ENCODE assay signal across 10 mouse cellular contexts in the genomic region with DNA sequence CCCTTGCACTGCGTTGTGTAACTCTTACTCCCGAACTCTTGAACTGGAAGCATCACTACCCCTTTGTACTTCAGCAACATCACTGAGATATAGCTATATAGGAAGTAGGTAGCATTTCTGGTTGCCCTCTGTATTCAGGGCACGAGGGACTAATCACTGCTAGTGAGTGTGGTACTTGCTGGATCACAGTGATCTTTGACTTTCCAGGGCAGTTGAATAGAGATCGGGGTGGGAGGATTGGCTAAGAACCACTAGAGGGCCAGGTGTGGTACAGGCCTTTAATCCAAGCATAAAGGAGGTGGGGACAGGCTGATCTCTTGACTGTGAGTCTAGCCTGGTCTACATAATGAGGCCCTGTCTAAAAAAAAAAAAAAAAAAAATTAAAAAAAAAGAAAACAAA. TPM values are rescaled to one million over a fixed set of nuclear protein-coding genes. Genes with fewer than 3 reads are reported as not detected.
DNase-seq lines count a peak whose midpoint lies in the region; TF ChIP-seq lines count a peak whose summit lies in the region.
"Had no signal": no experiment of that assay in that cellular context is flagged by ENCODE, and none has a peak within 500 bp of the region (broad histone marks: within the 10 kb centered on the region; RNA-seq: fewer than 3 reads in every experiment).

No protein-coding gene starts in this region.

- TF ChIP-seq POLR2A in kidney, adult 2 months (IDR thresholded peaks at IDR 0.05; ENCODE audit: low read depth, low read length) = no peak

- H3K27me3 ChIP-seq in kidney, adult 2 months (replicated peaks; ENCODE audit: control insufficient read depth, insufficient read depth, low read length) = no peaks in the 10 kb centered on the region
- H3K27me3 ChIP-seq: neural tube, embryonic 13.5 days had no signal

- WGBS in kidney, adult 2 months = 64% methylated on average over 4 of the region's 4 CpGs

- no peak; the same call in 1 of the 2 replicates for TF ChIP-seq CTCF in kidney, adult 2 months (conservative IDR thresholded peaks at IDR 0.05; ENCODE audit: insufficient read depth, insufficient read length, low read depth, low read length)

- DNase-seq in cerebellum, adult 11-12 months = peak; percentile 46
- no peak for DNase-seq in cerebellum, postnatal 14 days
- DNase-seq in kidney, adult 2 months = peak; percentile 44
- no peak for DNase-seq in kidney, postnatal 4 days
- DNase-seq in 3T3-L1 (ENCODE audit: low read depth, low spot score) = peak; percentile 43
- DNase-seq in ZHBTc4 (ENCODE audit: low read depth, low spot score) = peak; percentile 57
- no peak for DNase-seq in ovary, postnatal 14 days (ENCODE audit: low spot score)
- no peak for DNase-seq in spleen, postnatal 14 days (ENCODE audit: low spot score in 2 of 2)

- H3K36me3 ChIP-seq in kidney, adult 2 months (ENCODE audit: control insufficient read depth, insufficient read depth, low read length) = no peaks in the 10 kb centered on the region

- no peak overlapping the region for H3K27ac ChIP-seq in kidney, adult 2 months (ENCODE audit: insufficient read depth, low read depth, low read length)
- H3K27ac ChIP-seq: midbrain, embryonic 12.5 days; neural tube, embryonic 13.5 days had no signal

- H3K4me3 ChIP-seq in kidney, adult 2 months (ENCODE audit: insufficient read depth, low read depth, low read length) = no peak overlapping the region
- H3K4me3 ChIP-seq: midbrain, embryonic 12.5 days; neural tube, embryonic 13.5 days had no signal

- H3K4me1 ChIP-seq in kidney, adult 2 months (ENCODE audit: control insufficient read depth, insufficient read depth, low read length) = peaks cover 20% of the 10 kb centered on the region

RNA-seq across cellular contexts. Expression of gene Per1, which starts 2.1 kb away (rescaled TPM):
- polyA plus RNA-seq in kidney, adult 2 months (2012; rRNA removed) = 13.5 and 14.7 TPM in 2 replicates

RNA-seq across cellular contexts. Expression of gene Vamp2, which starts 4.6 kb away (rescaled TPM):
- 102 and 106 TPM in 2 replicates for polyA plus RNA-seq in kidney, adult 2 months (2012; rRNA removed)

RNA-seq across cellular contexts. Expression of gene Tmem107, which starts 22.3 kb away (rescaled TPM):
- 41.7 and 48.0 TPM in 2 replicates for polyA plus RNA-seq in kidney, adult 2 months (2012; rRNA removed)

RNA-seq across cellular contexts. Expression of gene Hes7, which starts 27.3 kb away (rescaled TPM):
- polyA plus RNA-seq in kidney, adult 2 months (2012; rRNA removed) = 0.18 and 0.19 TPM in 2 replicates

RNA-seq across cellular contexts. Expression of gene 9130213A22Rik, which starts 29.5 kb away (rescaled TPM):
- polyA plus RNA-seq in kidney, adult 2 months (2012; rRNA removed) = 0.74 and 0.79 TPM in 2 replicates

Comparison
In these comparisons a context has a peak if more than half of its experiments do, and no peak if none do; other contexts are left out.
1. DNase-seq: peak in cerebellum, adult 11-12 months (single experiment), kidney, adult 2 months (single experiment), 3T3-L1 (single experiment) and ZHBTc4 (single experiment); none in cerebellum, postnatal 14 days (0 of 2), kidney, postnatal 4 days (0 of 2), ovary, postnatal 14 days (single experiment) and spleen, postnatal 14 days (0 of 2).